Mouse (Mus musculus) heart, postnatal 0 days (tissue): ENCODE results near the gene Stim2. TPM values are rescaled to one million over a fixed set of nuclear protein-coding genes. Genes with fewer than 3 reads are reported as not detected.
A peak's percentile ranks its signal among the peaks of the same experiment; 100 is the strongest.

ENCODE experiments used
- ATAC-seq: fragments of 200-750 bp; cut with Nextera tagmentation; 2 replicates; pipeline ENCODE4 v1.8.0; 2017; ENCODE audit warnings: low read depth, moderate number of reproducible peaks, moderate library complexity; ENCODE audit not compliant: insufficient read depth
- DNase-seq: peaks from one replicate; pipeline ENCODE4 v3.0.0-alpha.2; 2016; ENCODE audit warnings: low spot score
- H3K27ac ChIP-seq: fragments of 300-500 bp; sonication (generic); 2 replicates; pipeline ENCODE4 v1.5.1; 2014; ENCODE audit warnings: low read depth, mild to moderate bottlenecking
- H3K27me3 ChIP-seq: fragments of 300-500 bp; sonication (generic); 2 replicates; pipeline ENCODE4 v1.6.1; 2014; ENCODE audit warnings: low read length, mixed read lengths; ENCODE audit not compliant: control insufficient read depth, insufficient read depth
- H3K36me3 ChIP-seq: fragments of 300-500 bp; sonication (generic); replicated peaks from 2 replicates; pipeline ENCODE4 v1.6.1; 2014; ENCODE audit warnings: low read length, mixed read lengths; ENCODE audit not compliant: control insufficient read depth, insufficient read depth
- H3K4me1 ChIP-seq: fragments of 300-500 bp; sonication (generic); 2 replicates; pipeline ENCODE4 v1.6.1; 2014; ENCODE audit warnings: antibody characterized with exemption; ENCODE audit not compliant: control insufficient read depth, insufficient read depth
- H3K4me2 ChIP-seq: fragments of 300-500 bp; sonication (generic); 2 replicates; pipeline ENCODE4 v1.6.1; 2014; ENCODE audit warnings: low read depth, mild to moderate bottlenecking, low read length, moderate library complexity
- H3K4me3 ChIP-seq: fragments of 300-500 bp; sonication (generic); 2 replicates; pipeline ENCODE4 v1.5.1; 2014; ENCODE audit warnings: low read depth, low read length
- H3K9ac ChIP-seq: fragments of 300-500 bp; sonication (generic); replicated peaks from 2 replicates; pipeline ENCODE4 v1.6.1; 2014; ENCODE audit warnings: low read depth, low read length, mixed read lengths
- H3K9me3 ChIP-seq: fragments of 300-500 bp; sonication (generic); replicated peaks from 2 replicates; pipeline ENCODE4 v1.6.1; 2016; ENCODE audit warnings: low read length; ENCODE audit not compliant: control insufficient read depth
- CTCF ChIP-seq: IDR thresholded peaks from 2 replicates; pipeline ENCODE4 v1.5.1; 2016; ENCODE audit warnings: antibody characterized with exemption, control low read depth, low read depth
- EP300 ChIP-seq: IDR thresholded peaks from 2 replicates; pipeline ENCODE4 v1.6.1; 2016; ENCODE audit warnings: antibody characterized with exemption, low read depth
- WGBS: fragments of 180-500 bp; shearing (Covaris S2); extraction: QIAGEN DNeasy Blood & Tissue Kit; methylation state at CpG from one replicate; pipeline ENCODE4 v1.1.7; 2014; 5-methylcytosine and 5-hydroxymethylcytosine counted together
- polyA plus RNA-seq: library from polyadenylated mRNA; unstranded; fragments of >200 nt; fragmentation: Nextera tagmentation; extraction: Ambion mirVana; gene quantifications from 2 replicates; pipeline ENCODE4 v1.2.1, GENCODE M21; 2015
- total RNA-seq: library from RNA; depleted of rRNA; stranded (reverse); fragments of >200 nt; gene quantifications from 2 replicates; pipeline ENCODE4 v1.2.3, GENCODE M21; 2014; ENCODE audit warnings: low replicate concordance

Gene Stim2
- total and polyA plus RNA-seq, 2 experiments from 2014 or later, result 7.8 to 17.2 TPM

- no peak overlapping the region for H3K9ac ChIP-seq
- H3K27ac ChIP-seq, result no peak overlapping the region
- DNase-seq (no peak), ATAC-seq (no peak)
- no peak overlapping the region for H3K4me2 ChIP-seq
- no peaks in the 10 kb centered on the region for H3K9me3 ChIP-seq
- H3K4me1 ChIP-seq, result no peaks in the 10 kb centered on the region
- no peak overlapping the region for H3K4me3 ChIP-seq
- H3K36me3 ChIP-seq, result peaks cover 36% of the 10 kb centered on the region
- WGBS, result 86% methylated on average over 10 of the region's 10 CpGs
- no peaks in the 10 kb centered on the region for H3K27me3 ChIP-seq
- no peak for TF ChIP-seq EP300
- no peak for TF ChIP-seq CTCF
These were observed 118.2 kb downstream of the Stim2 start for GRCm38 (mm10) chr5:54116538-54116937.

- WGBS, result 53% methylated on average over 19 of the region's 19 CpGs
- no peaks in the 10 kb centered on the region for H3K27me3 ChIP-seq
- no peak overlapping the region for H3K27ac ChIP-seq
- H3K9me3 ChIP-seq, result no peaks in the 10 kb centered on the region
- H3K4me3 ChIP-seq, result no peak overlapping the region
- no peaks in the 10 kb centered on the region for H3K4me1 ChIP-seq
- no peak for ATAC-seq
- peaks cover 36% of the 10 kb centered on the region for H3K36me3 ChIP-seq
- TF ChIP-seq CTCF, result no peak
- no peak overlapping the region for H3K4me2 ChIP-seq
- no peak overlapping the region for H3K9ac ChIP-seq
- no peak for DNase-seq
These were observed 120.3 kb downstream of the Stim2 start for GRCm38 (mm10) chr5:54118410-54119212.

- no peak overlapping the region for H3K9ac ChIP-seq
- H3K27ac ChIP-seq, result no peak overlapping the region
- H3K4me1 ChIP-seq, result no peaks in the 10 kb centered on the region
- H3K4me2 ChIP-seq, result no peak overlapping the region
- no peak overlapping the region for H3K4me3 ChIP-seq
- WGBS, result 80% methylated on average over 5 of the region's 5 CpGs
- no peaks in the 10 kb centered on the region for H3K9me3 ChIP-seq
- no peak for ATAC-seq
- H3K27me3 ChIP-seq, result no peaks in the 10 kb centered on the region
- DNase-seq, result no peak
- H3K36me3 ChIP-seq, result no peaks in the 10 kb centered on the region
- no peak for TF ChIP-seq CTCF
- TF ChIP-seq EP300, result no peak
These were observed 149.9 kb downstream of the Stim2 start for GRCm38 (mm10) chr5:54148091-54148795.

- TF ChIP-seq CTCF (peak; percentile 72), EP300 (no peak)
- Histone ChIP-seq H3K36me3 (no peaks in the 10 kb centered on the region), H3K9ac (no peak overlapping the region), H3K27me3 (no peaks in the 10 kb centered on the region), H3K4me2 (peak overlapping the region; percentile 50), H3K27ac (no peak overlapping the region), H3K9me3 (no peaks in the 10 kb centered on the region), H3K4me1 (peaks cover 21% of the 10 kb centered on the region), H3K4me3 (peak overlapping the region; percentile 23; the same call in 1 of the 2 replicates)
- ATAC-seq, result no peak
- peak; percentile 50 for DNase-seq
- 21% methylated on average over 13 of the region's 13 CpGs for WGBS
These were observed 156.4 kb downstream of the Stim2 start for GRCm38 (mm10) chr5:54154503-54155226.

GRCm38 (mm10) chr5:54155227-54155776, 157.0 kb downstream of the Stim2 start:
- ATAC-seq (no peak), DNase-seq (no peak)
- 54% methylated on average over 12 of the region's 12 CpGs for WGBS
- Histone ChIP-seq H3K4me3 (peak overlapping the region; percentile 23; the same call in 1 of the 2 replicates), H3K27me3 (no peaks in the 10 kb centered on the region), H3K27ac (no peak overlapping the region), H3K4me1 (peaks cover 21% of the 10 kb centered on the region), H3K36me3 (no peaks in the 10 kb centered on the region), H3K4me2 (peak overlapping the region; percentile 50), H3K9me3 (no peaks in the 10 kb centered on the region), H3K9ac (no peak overlapping the region)
- TF ChIP-seq CTCF, result no peak
- TF ChIP-seq EP300, result no peak
